Mouse (Mus musculus) c-Kit-positive CD71-negative TER-119-negative erythroid progenitor cells, embryonic 14.5 days (primary cell): ENCODE measurements around the gene Dsel.

Experiments used
- DNase-seq: peaks from one replicate; pipeline ENCODE4 v3.0.0-alpha.2; 2013; ENCODE audit warnings: low read depth

Dsel gene

GRCm38 (mm10) chr1:111864779-111865165 is at the start of gene Dsel:
Dsel (minus strand) TSS chr1:111864918.
- peak; percentile 77 for DNase-seq

GRCm38 (mm10) chr1:111911424-111911823 is 46.7 kb upstream of the Dsel start:
- no peak for DNase-seq

GRCm38 (mm10) chr1:111883336-111883735 is 18.6 kb upstream of the Dsel start:
- DNase-seq: no peak

- DNase-seq: no peak
Observed at GRCm38 (mm10) chr1:111875784-111876183, 11.1 kb upstream of the Dsel start.

GRCm38 (mm10) chr1:111873196-111873595 is 8.5 kb upstream of the Dsel start:
- no peak for DNase-seq

- no peak for DNase-seq
Observed at GRCm38 (mm10) chr1:111865467-111865866, 749 bp upstream of the Dsel start.

- peak; percentile 67 for DNase-seq
Observed at GRCm38 (mm10) chr1:111864063-111864778, 497 bp downstream of the Dsel start.

GRCm38 (mm10) chr1:111857852-111858251 is 6.9 kb downstream of the Dsel start:
- no peak for DNase-seq

GRCm38 (mm10) chr1:111852439-111852838 is 12.3 kb downstream of the Dsel start:
- DNase-seq: no peak

GRCm38 (mm10) chr1:111833583-111834225 is 31.0 kb downstream of the Dsel start:
- DNase-seq: no peak
